Mouse (Mus musculus): ENCODE measurements at regions not wholly inside any gene's neighbourhood (a gene's known extent, or its start where the extent isn't known, plus 50 kb on each side); places are given as distances from the start of the nearest gene placed in this dataset.
A peak's percentile ranks its signal among the peaks of the same experiment; 100 is the strongest.

DNA sequence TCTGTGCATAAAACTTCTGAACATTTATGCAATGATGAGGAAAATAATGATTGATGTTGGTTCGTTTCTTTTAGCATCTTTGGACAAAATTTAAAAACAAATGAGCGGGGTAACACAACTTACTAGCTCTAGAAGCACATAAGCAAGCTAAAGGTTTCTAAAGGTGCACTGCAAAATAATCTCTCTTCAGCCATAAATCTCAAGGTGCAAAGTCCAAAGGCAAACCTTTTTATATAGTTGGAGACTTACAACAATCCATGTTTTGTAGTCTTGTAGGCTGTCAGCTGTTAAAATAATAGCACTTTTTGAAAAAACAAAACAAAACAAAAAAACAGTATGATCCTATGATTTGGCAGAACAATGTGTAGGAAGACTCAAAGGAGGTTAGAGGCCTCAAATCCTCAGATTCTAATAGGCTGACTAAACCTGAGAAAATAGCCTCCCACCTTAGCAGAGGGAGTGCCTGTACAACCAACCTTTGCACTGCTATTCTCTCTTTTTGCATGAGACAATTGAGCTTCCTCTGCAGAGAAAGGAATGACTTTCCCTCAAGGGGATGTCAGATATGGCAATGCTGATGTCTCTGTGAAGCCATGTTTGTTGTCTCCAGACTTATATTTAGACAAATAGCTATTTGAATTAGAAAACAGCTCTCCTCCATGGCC is 452.9 kb downstream of the Cdh9 start:
- Histone ChIP-seq H3K4me3 (replicated peaks; ENCODE audit: low read length) (no peak overlapping the region), H3K27me3 (ENCODE audit: control insufficient read depth, insufficient read depth, low read length) (no peaks in the 10 kb centered on the region), H3K27ac (no peak overlapping the region), H3K4me1 (replicated peaks; ENCODE audit: control insufficient read depth, insufficient read depth, low read length) (no peaks in the 10 kb centered on the region), H3K4me2 (replicated peaks) (no peak overlapping the region), H3K9ac (no peak overlapping the region), H3K36me3 (replicated peaks; ENCODE audit: control insufficient read depth, insufficient read depth) (no peaks in the 10 kb centered on the region), H3K9me3 (ENCODE audit: control insufficient read depth, low read length) (no peaks in the 10 kb centered on the region)
- ATAC-seq (ENCODE audit: low FRiP score), result no peak
- WGBS, result 56% methylated on average over 2 of the region's 2 CpGs
- no peak for DNase-seq (ENCODE audit: low spot score)

- H3K9me3 ChIP-seq (ENCODE audit: control insufficient read depth, low read length), result no peaks in the 10 kb centered on the region
- H3K4me2 ChIP-seq (replicated peaks), result no peak overlapping the region
- no peaks in the 10 kb centered on the region for H3K4me1 ChIP-seq (replicated peaks; ENCODE audit: control insufficient read depth, insufficient read depth, low read length)
- ATAC-seq (ENCODE audit: low FRiP score) (no peak), DNase-seq (ENCODE audit: low spot score) (peak; percentile 57)
- 53% methylated on average over 5 of the region's 5 CpGs for WGBS
- H3K27ac ChIP-seq, result no peak overlapping the region
- no peaks in the 10 kb centered on the region for H3K36me3 ChIP-seq (replicated peaks; ENCODE audit: control insufficient read depth, insufficient read depth)
- H3K27me3 ChIP-seq (ENCODE audit: control insufficient read depth, insufficient read depth, low read length), result no peaks in the 10 kb centered on the region
- no peak overlapping the region for H3K9ac ChIP-seq
- no peak overlapping the region for H3K4me3 ChIP-seq (replicated peaks; ENCODE audit: low read length)
Observed at GRCm38 (mm10) chr15:17195439-17195838, 466.9 kb downstream of the Cdh9 start.

- ATAC-seq (ENCODE audit: low FRiP score), result no peak
- Histone ChIP-seq H3K9me3 (ENCODE audit: control insufficient read depth, low read length) (no peaks in the 10 kb centered on the region), H3K27ac (no peak overlapping the region), H3K27me3 (ENCODE audit: control insufficient read depth, insufficient read depth, low read length) (no peaks in the 10 kb centered on the region), H3K4me2 (replicated peaks) (no peak overlapping the region), H3K9ac (no peak overlapping the region), H3K4me1 (replicated peaks; ENCODE audit: control insufficient read depth, insufficient read depth, low read length) (no peaks in the 10 kb centered on the region), H3K4me3 (replicated peaks; ENCODE audit: low read length) (no peak overlapping the region), H3K36me3 (replicated peaks; ENCODE audit: control insufficient read depth, insufficient read depth) (no peaks in the 10 kb centered on the region)
- no peak for DNase-seq (ENCODE audit: low spot score)
- 89% methylated on average over 2 of the region's 2 CpGs for WGBS
Observed at GRCm38 (mm10) chr15:17204739-17205138, 476.2 kb downstream of the Cdh9 start.

- no peaks in the 10 kb centered on the region for H3K27me3 ChIP-seq (ENCODE audit: control insufficient read depth, insufficient read depth, low read length)
- H3K36me3 ChIP-seq (replicated peaks; ENCODE audit: control insufficient read depth, insufficient read depth), result no peaks in the 10 kb centered on the region
- H3K9me3 ChIP-seq (ENCODE audit: control insufficient read depth, low read length), result no peaks in the 10 kb centered on the region
- H3K4me3 ChIP-seq (replicated peaks; ENCODE audit: low read length), result no peak overlapping the region
- H3K4me2 ChIP-seq (replicated peaks), result no peak overlapping the region
- 65% methylated on average over 3 of the region's 3 CpGs for WGBS
- no peaks in the 10 kb centered on the region for H3K4me1 ChIP-seq (replicated peaks; ENCODE audit: control insufficient read depth, insufficient read depth, low read length)
- no peak overlapping the region for H3K9ac ChIP-seq
- no peak for ATAC-seq (ENCODE audit: low FRiP score)
- no peak overlapping the region for H3K27ac ChIP-seq
- DNase-seq (ENCODE audit: low spot score), result no peak
Observed at GRCm38 (mm10) chr15:17245096-17245495, 516.5 kb downstream of the Cdh9 start.

DNA sequence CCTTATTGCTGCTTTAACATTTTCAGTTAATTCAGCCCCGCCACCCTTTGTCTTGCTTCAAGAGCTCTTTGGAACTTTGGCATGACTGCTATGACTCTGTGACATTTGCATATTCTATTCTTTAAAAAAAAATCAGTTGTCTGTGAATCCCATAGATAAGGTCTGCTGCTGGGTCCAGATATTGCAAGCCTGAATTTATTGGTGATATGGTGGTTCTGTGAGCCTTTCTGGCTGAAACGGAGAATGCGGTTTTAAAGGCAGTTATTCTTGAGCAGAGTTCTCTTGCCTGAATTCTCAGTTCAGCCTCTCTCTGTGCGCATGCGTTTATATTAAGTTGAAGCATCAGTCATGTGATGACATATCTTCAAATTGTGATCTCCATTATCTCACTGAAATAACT is 560.7 kb downstream of the Cdh9 start:
- H3K4me3 ChIP-seq (replicated peaks; ENCODE audit: low read length), result no peak overlapping the region
- ATAC-seq (ENCODE audit: low FRiP score) (no peak), DNase-seq (ENCODE audit: low spot score) (no peak)
- no peak overlapping the region for H3K9ac ChIP-seq
- H3K4me2 ChIP-seq (replicated peaks), result no peak overlapping the region
- H3K27me3 ChIP-seq (ENCODE audit: control insufficient read depth, insufficient read depth, low read length), result no peaks in the 10 kb centered on the region
- no peaks in the 10 kb centered on the region for H3K4me1 ChIP-seq (replicated peaks; ENCODE audit: control insufficient read depth, insufficient read depth, low read length)
- no peaks in the 10 kb centered on the region for H3K36me3 ChIP-seq (replicated peaks; ENCODE audit: control insufficient read depth, insufficient read depth)
- H3K27ac ChIP-seq, result no peak overlapping the region
- H3K9me3 ChIP-seq (ENCODE audit: control insufficient read depth, low read length), result no peaks in the 10 kb centered on the region
- 89% methylated on average over 5 of the region's 5 CpGs for WGBS

Data from hindbrain, embryonic 14.5 days (tissue).